9 mouse cellular contexts compared by ENCODE assay signal in the genomic region with DNA sequence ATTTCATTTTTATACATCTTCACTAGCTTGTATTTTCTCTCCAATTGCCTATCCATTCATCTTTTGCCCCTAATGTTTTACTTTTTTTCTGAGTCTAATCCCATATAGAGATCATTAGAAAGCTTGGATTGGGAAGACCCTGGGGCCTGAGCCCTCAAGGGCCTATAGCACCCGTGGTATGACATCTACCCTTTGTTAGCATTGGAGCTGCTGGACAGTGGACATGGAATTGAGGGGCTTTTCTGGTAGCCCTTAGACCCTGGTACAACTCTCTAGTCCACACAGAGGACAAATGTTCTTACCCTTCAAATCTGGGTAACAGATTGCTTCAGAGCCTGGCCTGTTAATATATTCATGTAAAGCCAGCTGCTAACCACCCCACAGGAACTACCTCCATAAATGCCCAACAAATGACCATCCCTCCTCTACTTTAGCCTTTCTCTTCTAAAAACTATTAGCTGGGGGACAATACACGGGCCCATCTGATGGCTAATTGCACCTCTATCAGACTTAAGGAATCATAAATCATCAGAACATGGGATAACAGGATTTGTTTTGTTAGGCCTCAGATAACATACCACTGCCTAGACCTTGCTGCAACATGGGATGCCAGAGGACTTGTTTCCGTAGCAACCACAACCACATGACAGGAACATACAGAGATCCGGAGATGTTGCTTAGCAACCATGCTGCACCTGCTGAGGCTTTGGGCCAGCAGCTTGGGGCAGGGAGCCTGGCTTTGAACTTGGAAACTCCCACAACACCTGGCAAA. TPM values are rescaled to one million over a fixed set of nuclear protein-coding genes. Genes with fewer than 3 reads are reported as not detected.
DNase-seq lines count a peak whose midpoint lies in the region; ATAC-seq lines count a peak whose summit lies in the region.
"Had no signal": no experiment of that assay in that cellular context is flagged by ENCODE, and none has a peak within 500 bp of the region (broad histone marks: within the 10 kb centered on the region; RNA-seq: fewer than 3 reads in every experiment).

No protein-coding gene starts in this region.

- H3K4me3 ChIP-seq in hindbrain, embryonic 10.5 days = no peak overlapping the region
- no peak overlapping the region for H3K4me3 ChIP-seq in midbrain, embryonic 14.5 days (replicated peaks; ENCODE audit: low read depth, low read length)

- H3K9me3 ChIP-seq in hindbrain, embryonic 10.5 days = no peaks in the 10 kb centered on the region
- H3K9me3 ChIP-seq in midbrain, embryonic 14.5 days (ENCODE audit: control insufficient read depth, low read length) = no peaks in the 10 kb centered on the region

- no peak overlapping the region for H3K27ac ChIP-seq in hindbrain, embryonic 10.5 days
- peak overlapping the region; percentile 76 for H3K27ac ChIP-seq in midbrain, embryonic 14.5 days (replicated peaks; ENCODE audit: low read depth, low read length)

- DNase-seq in right cerebral cortex, adult 18-20 months = peak; percentile 35
- no peak for DNase-seq in right cerebral cortex, postnatal 25 days
- DNase-seq in hindbrain, embryonic 10.5 days (ENCODE audit: low spot score) = peak; percentile 51
- peak; percentile 89 for DNase-seq in midbrain, embryonic 14.5 days
- DNase-seq in thymus, postnatal 4 days = peak; percentile 41
- no peak for DNase-seq in Muller cell, postnatal 12 days (ENCODE audit: inconsistent ontology term)
- DNase-seq in MN1 (ENCODE audit: low spot score) = no peak
- DNase-seq in kidney, adult 9 months = no peak
- DNase-seq: kidney, postnatal 25 days had no signal

- no peaks in the 10 kb centered on the region for H3K27me3 ChIP-seq in hindbrain, embryonic 10.5 days (ENCODE audit: insufficient read depth, poor library complexity, severe bottlenecking)
- H3K27me3 ChIP-seq in midbrain, embryonic 14.5 days (ENCODE audit: control insufficient read depth, insufficient read depth, low read length) = no peaks in the 10 kb centered on the region

- 66% methylated on average over 4 of the region's 4 CpGs for WGBS in hindbrain, embryonic 10.5 days
- WGBS in midbrain, embryonic 14.5 days = 39% methylated on average over 4 of the region's 4 CpGs

- H3K4me2 ChIP-seq in midbrain, embryonic 14.5 days (ENCODE audit: low read length) = no peak overlapping the region

- peak; percentile 63 for ATAC-seq in midbrain, embryonic 14.5 days (ENCODE audit: low FRiP score, low TSS enrichment)

- H3K9ac ChIP-seq in midbrain, embryonic 14.5 days (replicated peaks; ENCODE audit: low read length) = no peak overlapping the region

- H3K4me1 ChIP-seq in hindbrain, embryonic 10.5 days (replicated peaks) = peaks cover 14% of the 10 kb centered on the region
- peaks cover 15% of the 10 kb centered on the region for H3K4me1 ChIP-seq in midbrain, embryonic 14.5 days (ENCODE audit: control insufficient read depth, insufficient read depth, low read length)

- no peaks in the 10 kb centered on the region for H3K36me3 ChIP-seq in hindbrain, embryonic 10.5 days
- no peaks in the 10 kb centered on the region for H3K36me3 ChIP-seq in midbrain, embryonic 14.5 days (ENCODE audit: control insufficient read depth, insufficient read depth, low read length)

RNA-seq across cellular contexts. Expression of a gene that starts 39.0 kb away (rescaled TPM):
- 25.9 and 29.5 TPM in 2 replicates for polyA plus RNA-seq in hindbrain, embryonic 10.5 days (2016; fragmentation: Nextera tagmentation; extraction: Ambion mirVana)
- 37.8 and 45.9 TPM in 2 replicates for polyA plus RNA-seq in midbrain, embryonic 14.5 days (2014; fragmentation: Nextera tagmentation; extraction: Ambion mirVana)

Comparison
In these comparisons a context has a peak if more than half of its experiments do, and no peak if none do; other contexts are left out.
1. DNase-seq: peak in right cerebral cortex, adult 18-20 months (single experiment), hindbrain, embryonic 10.5 days (single experiment), midbrain, embryonic 14.5 days (single experiment) and thymus, postnatal 4 days (single experiment); none in right cerebral cortex, postnatal 25 days (single experiment), Muller cell, postnatal 12 days (single experiment), MN1 (single experiment) and kidney, adult 9 months (single experiment).